Mouse (Mus musculus) intestine, embryonic 16.5 days (tissue): ENCODE data around the gene H2-Q1. TPM values are rescaled to one million over a fixed set of nuclear protein-coding genes. Genes with fewer than 3 reads are reported as not detected.
A peak's percentile ranks its signal among the peaks of the same experiment; 100 is the strongest.
"Not testable (repeated sequence)": the region's sequence is repeated elsewhere in the genome, so short reads cannot be mapped to it uniquely, and the experiment has no call there.

Experiments used
- ATAC-seq: fragments of 200-750 bp; cut with Nextera tagmentation; 2 replicates; pipeline ENCODE4 v1.8.0; 2017; ENCODE audit warnings: moderate TSS enrichment, moderate library complexity
- H3K27ac ChIP-seq: fragments of 300-500 bp; sonication (generic); 2 replicates; pipeline ENCODE4 v1.5.1; 2014; ENCODE audit warnings: mild to moderate bottlenecking, low read length
- H3K27me3 ChIP-seq: fragments of 300-500 bp; sonication (generic); replicated peaks from 2 replicates; pipeline ENCODE4 v1.6.1; 2014; ENCODE audit warnings: low read length, control low read depth, mixed read lengths; ENCODE audit not compliant: control insufficient read depth, insufficient read depth
- H3K36me3 ChIP-seq: fragments of 300-500 bp; sonication (generic); 2 replicates; pipeline ENCODE4 v1.6.1; 2014; ENCODE audit warnings: low read length, control low read depth; ENCODE audit not compliant: control insufficient read depth, insufficient read depth
- H3K4me1 ChIP-seq: fragments of 300-500 bp; sonication (generic); 2 replicates; pipeline ENCODE4 v1.6.1; 2014; ENCODE audit warnings: low read length, control low read depth, mixed read lengths; ENCODE audit not compliant: control insufficient read depth, insufficient read depth
- H3K4me2 ChIP-seq: fragments of 300-500 bp; sonication (generic); 2 replicates; pipeline ENCODE4 v1.6.1; 2014; ENCODE audit warnings: low read depth, low read length, control low read depth
- H3K4me3 ChIP-seq: fragments of 300-500 bp; sonication (generic); 2 replicates; pipeline ENCODE4 v1.5.1; 2014; ENCODE audit warnings: mild to moderate bottlenecking, low read length
- H3K9ac ChIP-seq: fragments of 300-500 bp; sonication (generic); 2 replicates; pipeline ENCODE4 v1.6.1; 2014; ENCODE audit warnings: low read depth, low read length
- H3K9me3 ChIP-seq: fragments of 300-500 bp; sonication (generic); 2 replicates; pipeline ENCODE4 v1.6.1; 2016; ENCODE audit warnings: low read length, control low read depth; ENCODE audit not compliant: control insufficient read depth
- WGBS: fragments of 180-500 bp; shearing (Covaris S2); extraction: QIAGEN DNeasy Blood & Tissue Kit; methylation state at CpG from one replicate; pipeline ENCODE4 v1.1.7; 2014; 5-methylcytosine and 5-hydroxymethylcytosine counted together
- polyA plus RNA-seq: library from polyadenylated mRNA; unstranded; fragments of >200 nt; fragmentation: Nextera tagmentation; extraction: Ambion mirVana; gene quantifications from 2 replicates; pipeline ENCODE4 v1.2.1, GENCODE M21; 2015

H2-Q1 gene
- polyA plus RNA-seq, 1 experiment from 2014 or later, result 8.8 TPM

DNA sequence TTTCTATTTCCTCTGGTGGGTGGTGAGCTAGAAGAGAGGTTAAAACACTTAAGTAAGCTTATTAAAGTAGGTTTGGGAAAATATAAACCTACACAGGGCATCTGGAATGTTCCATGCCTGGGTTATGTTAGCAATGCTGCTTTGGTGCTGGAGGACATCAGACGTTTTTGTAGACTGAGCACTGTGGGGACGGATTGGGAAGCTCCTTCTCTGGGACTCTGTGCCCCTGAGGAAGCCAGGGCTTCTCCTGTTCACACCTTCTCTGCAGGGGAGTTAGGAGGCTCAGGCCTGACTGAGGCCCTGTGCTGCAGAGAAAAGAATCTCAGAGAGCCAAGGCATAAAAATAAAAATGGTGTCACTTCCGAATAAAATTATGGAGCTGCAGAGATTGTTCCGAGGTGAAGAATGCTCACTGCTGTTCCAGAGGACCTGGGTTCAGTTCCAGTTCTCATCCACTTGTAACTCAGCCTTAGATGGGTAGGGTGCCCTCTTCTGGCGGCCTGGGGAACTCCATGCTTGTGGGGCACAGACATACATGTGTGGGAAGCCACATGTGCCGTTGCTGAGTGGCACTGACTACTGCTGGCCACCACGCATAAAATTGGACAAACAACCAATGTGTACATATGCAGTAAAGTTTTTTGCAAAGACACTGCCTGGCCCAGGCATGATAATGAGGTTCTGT lies 19.8 kb upstream of the H2-Q1 start:
- WGBS, result 84% methylated on average over 7 of the region's 7 CpGs
- not testable (repeated sequence) for H3K4me2 ChIP-seq

DNA sequence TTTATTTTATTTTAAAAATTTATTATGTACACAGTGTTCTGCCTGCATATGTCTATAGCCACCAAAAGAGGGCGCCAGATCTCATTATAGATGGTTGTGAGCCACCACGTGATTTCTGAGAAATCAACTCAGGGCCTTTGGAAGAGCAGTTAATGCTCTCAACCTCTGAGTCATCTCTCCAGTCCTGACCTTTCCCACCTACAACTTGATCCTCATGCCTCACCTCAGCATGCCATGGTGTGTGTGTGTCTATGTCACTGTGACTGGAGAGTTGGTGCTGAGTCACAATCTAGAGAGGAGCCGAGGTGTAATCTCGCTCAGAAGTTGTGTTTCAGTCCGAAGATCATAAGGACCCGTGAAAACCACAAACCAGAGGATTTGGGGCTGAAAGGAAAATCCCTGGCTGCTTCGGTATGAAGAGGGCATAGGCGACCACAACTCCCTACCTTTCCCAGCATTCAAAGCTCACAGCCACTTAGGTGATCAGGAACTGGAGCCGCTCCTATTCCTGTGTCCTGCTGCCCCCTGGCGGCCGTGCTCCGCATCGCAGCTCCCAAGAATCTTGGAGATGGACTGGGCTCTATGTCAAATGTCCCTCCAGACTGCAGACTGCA lies 18.5 kb upstream of the H2-Q1 start:
- Histone ChIP-seq H3K27ac (no peak overlapping the region), H3K36me3 (no peaks in the 10 kb centered on the region), H3K4me1 (no peaks in the 10 kb centered on the region), H3K4me2 (no peak overlapping the region), H3K9me3 (no peaks in the 10 kb centered on the region), H3K27me3 (no peaks in the 10 kb centered on the region), H3K9ac (no peak overlapping the region), H3K4me3 (no peak overlapping the region)
- ATAC-seq, result 0 out of 2 replicates have a peak, but pooled peaks have one; percentile 40
- WGBS, result 28% methylated on average over 13 of the region's 13 CpGs

More for the DNA sequence above, 19.8 kb upstream of the H2-Q1 start:
- not testable (repeated sequence) for H3K9ac ChIP-seq, H3K4me3 ChIP-seq, H3K9me3 ChIP-seq, ATAC-seq, H3K27me3 ChIP-seq, H3K27ac ChIP-seq, H3K4me1 ChIP-seq, H3K36me3 ChIP-seq

DNA sequence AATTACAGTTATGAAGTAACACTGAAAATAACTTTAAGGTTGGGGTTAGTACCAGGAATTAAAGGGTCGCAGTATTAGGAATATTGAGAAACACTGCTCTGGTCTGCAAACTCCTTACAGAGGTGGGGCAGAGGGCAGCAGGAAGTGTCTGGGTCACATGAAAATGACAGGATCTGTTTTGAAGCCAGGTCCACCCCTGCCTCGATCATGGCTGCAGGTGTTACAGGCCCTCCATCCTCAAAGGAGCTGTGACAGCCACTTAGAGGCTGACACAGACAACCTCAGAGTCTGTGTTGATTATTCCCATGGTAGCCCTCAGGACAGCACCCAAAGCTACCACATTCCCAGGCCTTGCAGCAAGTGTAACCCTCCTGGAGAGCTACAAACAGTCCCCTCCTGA lies 16.9 kb upstream of the H2-Q1 start:
- no peaks in the 10 kb centered on the region for H3K36me3 ChIP-seq
- H3K9me3 ChIP-seq, result no peaks in the 10 kb centered on the region
- H3K4me1 ChIP-seq, result no peaks in the 10 kb centered on the region
- H3K4me2 ChIP-seq, result no peak overlapping the region
- 84% methylated on average over 2 of the region's 2 CpGs for whole genome bisulfite sequencing
- H3K4me3 ChIP-seq, result no peak overlapping the region
- no peak overlapping the region for H3K27ac ChIP-seq
- ATAC-seq, result no peak
- no peak overlapping the region for H3K9ac ChIP-seq
- no peaks in the 10 kb centered on the region for H3K27me3 ChIP-seq

DNA sequence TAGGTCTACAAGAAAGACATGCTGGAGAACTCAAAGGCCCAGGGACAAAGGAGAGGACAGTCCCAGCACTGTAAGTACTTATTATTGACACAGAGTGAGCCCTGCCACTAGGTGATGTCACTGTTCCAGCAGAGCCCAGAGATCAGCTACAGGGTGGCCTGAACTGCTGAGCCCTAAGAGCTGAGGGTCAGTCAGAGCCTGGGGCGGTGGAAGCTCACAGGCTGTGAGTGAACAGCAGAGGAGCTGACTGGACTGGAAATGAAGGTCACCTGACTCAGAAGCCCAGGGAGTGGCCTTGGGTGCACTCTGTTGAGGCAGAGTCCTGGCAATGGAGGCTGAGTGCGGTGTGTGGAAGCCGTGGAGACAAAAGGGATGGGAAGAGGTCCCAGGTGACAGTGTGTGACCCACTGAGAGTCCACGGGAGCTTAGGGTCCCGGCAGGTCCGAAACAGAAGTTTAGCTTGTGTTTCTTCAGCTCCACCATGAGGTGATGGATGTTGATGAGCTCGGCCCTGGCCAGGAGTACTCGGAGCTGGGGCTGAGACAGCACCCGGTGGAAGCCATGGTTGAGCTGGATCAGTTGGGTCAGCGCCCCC lies 16.4 kb upstream of the H2-Q1 start:
- H3K4me1 ChIP-seq, result no peaks in the 10 kb centered on the region
- no peaks in the 10 kb centered on the region for H3K27me3 ChIP-seq
- H3K36me3 ChIP-seq, result no peaks in the 10 kb centered on the region
- no peak overlapping the region for H3K4me3 ChIP-seq
- no peak for ATAC-seq
- H3K4me2 ChIP-seq, result no peak overlapping the region
- no peak overlapping the region for H3K27ac ChIP-seq
- 84% methylated on average over 10 of the region's 10 CpGs for WGBS
- no peak overlapping the region for H3K9ac ChIP-seq
- H3K9me3 ChIP-seq, result no peaks in the 10 kb centered on the region

DNA sequence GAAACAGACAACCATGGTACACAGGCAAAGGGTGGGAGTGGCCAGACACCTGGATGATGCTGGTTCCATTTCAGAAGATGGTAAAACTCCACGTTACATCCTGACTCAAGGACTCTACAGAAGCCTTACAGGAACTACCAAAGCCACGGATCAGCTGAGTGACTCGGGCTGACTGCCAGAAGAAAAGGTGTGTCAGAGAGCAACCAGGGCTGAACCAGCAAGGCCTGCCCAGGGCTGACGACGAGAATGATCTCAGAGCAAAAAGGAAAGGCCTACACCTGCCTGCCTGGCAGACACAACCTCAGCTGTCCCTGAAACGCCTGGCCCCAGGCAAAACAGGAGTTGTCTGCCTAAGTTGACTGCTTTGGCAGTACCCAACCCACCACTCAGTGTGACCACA lies 15.7 kb upstream of the H2-Q1 start:
- Histone ChIP-seq H3K27ac (no peak overlapping the region), H3K4me2 (no peak overlapping the region), H3K4me3 (no peak overlapping the region), H3K9ac (no peak overlapping the region), H3K9me3 (no peaks in the 10 kb centered on the region), H3K4me1 (no peaks in the 10 kb centered on the region), H3K27me3 (no peaks in the 10 kb centered on the region), H3K36me3 (no peaks in the 10 kb centered on the region)
- peak; percentile 33; the same call in 1 of the 2 replicates for ATAC-seq
- WGBS, result 57% methylated on average over 6 of the region's 6 CpGs

DNA sequence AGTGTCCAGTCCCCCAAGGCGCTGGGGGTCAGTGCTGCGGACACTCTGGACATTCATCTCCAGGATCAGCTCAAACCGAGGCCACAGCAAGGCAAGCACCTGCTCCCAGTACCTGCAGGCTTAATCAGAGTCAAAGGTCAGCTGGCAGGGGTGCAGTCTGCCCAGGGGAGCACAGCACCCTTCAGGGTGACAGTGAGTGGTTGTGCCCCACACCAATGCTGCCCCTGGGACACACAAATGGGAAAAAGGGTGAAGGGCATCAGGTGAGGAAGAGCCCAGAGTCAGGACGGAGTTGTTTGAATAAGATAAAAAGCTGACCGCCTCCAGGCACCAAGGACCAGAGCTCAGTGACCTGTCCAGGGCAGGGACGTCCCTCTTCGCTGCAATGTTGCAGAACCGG lies 15.3 kb upstream of the H2-Q1 start:
- not testable (repeated sequence) for H3K4me1 ChIP-seq, ATAC-seq, H3K9ac ChIP-seq, H3K27ac ChIP-seq, H3K9me3 ChIP-seq, H3K4me3 ChIP-seq, H3K36me3 ChIP-seq, H3K4me2 ChIP-seq, H3K27me3 ChIP-seq
- 75% methylated on average over 8 of the region's 8 CpGs for WGBS

DNA sequence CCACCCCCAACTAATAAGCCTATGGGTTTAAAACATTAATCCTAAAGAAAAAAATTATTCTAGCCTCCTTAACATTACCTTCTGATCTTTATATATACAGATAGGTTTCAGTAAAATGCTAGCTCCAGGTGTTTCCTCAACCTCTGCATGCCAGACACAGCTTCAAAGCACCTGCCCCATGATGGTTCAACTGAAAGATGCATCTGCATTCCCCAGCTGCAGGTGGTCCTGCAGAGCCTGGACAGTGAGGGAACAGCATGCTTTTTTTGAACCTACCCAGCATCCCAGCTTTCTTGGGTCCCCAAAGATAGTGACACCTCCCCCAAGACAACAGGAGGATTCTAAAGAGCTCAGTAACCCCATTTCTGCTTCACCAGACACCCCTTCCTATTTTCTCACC lies 1.5 kb upstream of the H2-Q1 start:
- Histone ChIP-seq H3K9ac (no peak overlapping the region), H3K4me2 (no peak overlapping the region), H3K9me3 (no peaks in the 10 kb centered on the region), H3K36me3 (no peaks in the 10 kb centered on the region), H3K4me3 (no peak overlapping the region), H3K27ac (no peak overlapping the region), H3K4me1 (0 out of 2 replicates have a peak, but pooled peaks cover 9% of the 10 kb centered on the region), H3K27me3 (peaks cover 11% of the 10 kb centered on the region; the same call in 1 of the 2 replicates)
- ATAC-seq, result no peak

DNA sequence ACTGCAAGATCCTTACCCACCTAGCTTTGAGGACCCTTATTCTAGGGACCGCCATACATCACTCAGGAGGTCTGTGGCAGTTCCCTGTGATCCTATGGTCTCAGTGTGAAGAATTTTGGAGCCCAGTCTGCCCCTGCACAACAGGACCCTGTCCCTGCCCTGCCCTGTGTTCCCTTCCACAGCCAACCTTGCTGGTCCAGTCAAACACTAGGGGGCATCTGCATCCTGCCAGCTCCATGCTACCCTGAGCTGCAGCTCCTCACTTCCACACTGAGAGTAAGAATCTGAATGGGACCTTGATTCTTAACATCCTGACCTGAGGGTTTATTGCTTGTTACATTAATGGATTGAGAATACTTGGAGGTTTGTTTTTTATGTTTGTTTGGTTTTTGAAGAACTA lies 4.9 kb downstream of the H2-Q1 start:
- 72% methylated on average over 1 of the region's 1 CpGs for WGBS
- H3K9ac ChIP-seq, H3K9me3 ChIP-seq: not testable (repeated sequence)

DNA sequence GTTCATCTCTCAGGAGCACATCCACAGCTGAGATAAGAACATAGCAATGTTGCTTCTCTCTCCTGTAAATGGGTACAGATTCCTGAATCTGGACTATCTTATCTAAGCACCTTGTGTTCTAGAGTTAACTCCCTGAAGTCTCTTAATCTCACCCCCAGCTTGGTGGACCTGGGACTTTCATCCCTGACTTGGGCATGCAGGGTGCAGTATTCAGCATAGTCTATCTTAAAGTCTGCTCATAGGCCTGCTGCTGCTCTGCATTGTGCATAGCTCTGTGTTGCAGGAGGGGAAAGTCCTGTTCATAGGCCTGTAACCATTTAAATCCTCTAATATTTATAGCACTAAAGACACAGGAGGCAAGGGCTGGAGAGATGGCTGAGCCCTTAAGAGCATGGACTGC lies 5.8 kb downstream of the H2-Q1 start:
- not testable (repeated sequence) for H3K9me3 ChIP-seq, H3K27me3 ChIP-seq, H3K4me2 ChIP-seq, H3K4me3 ChIP-seq, H3K27ac ChIP-seq, H3K9ac ChIP-seq, H3K36me3 ChIP-seq, H3K4me1 ChIP-seq
- ATAC-seq, result peak; percentile 50

More for the DNA sequence above, 4.9 kb downstream of the H2-Q1 start:
- not testable (repeated sequence) for H3K36me3 ChIP-seq, H3K4me1 ChIP-seq, H3K4me3 ChIP-seq, H3K27me3 ChIP-seq, H3K27ac ChIP-seq, H3K4me2 ChIP-seq, ATAC-seq
